ENCODE assay signal across 8 mouse cellular contexts in genomic region chr17:26945824-26946495, GRCm38 (mm10). TPM values are rescaled to one million over a fixed set of nuclear protein-coding genes. Genes with fewer than 3 reads are reported as not detected.
DNase-seq lines count a peak whose midpoint lies in the region; ATAC-seq and TF ChIP-seq lines count a peak whose summit lies in the region.

No protein-coding gene starts in this region.

- no peak for DNase-seq in cerebellum, adult 2 months
- no peak for DNase-seq in cerebellum, adult 18-20 months
- no peak for DNase-seq in lung, postnatal 0 days (ENCODE audit: low spot score)
- no peak for DNase-seq in lung, postnatal 10 days
- no peak for DNase-seq in limb, embryonic 10.5 days (ENCODE audit: low spot score)
- DNase-seq in adrenal gland, postnatal 14 days = no peak
- no peak for DNase-seq in gastrocnemius, postnatal 4 days (ENCODE audit: low spot score in 2 of 2)

- peak overlapping the region; percentile 65 for H3K4me3 ChIP-seq in cerebellum, adult 2 months (replicated peaks; ENCODE audit: insufficient read depth, low read depth, low read length)
- H3K4me3 ChIP-seq in lung, postnatal 0 days (ENCODE audit: low read depth, low read length) = peak overlapping the region; percentile 33
- peak overlapping the region; percentile 66 for H3K4me3 ChIP-seq in limb, embryonic 10.5 days
- H3K4me3 ChIP-seq in neural tube, embryonic 15.5 days (replicated peaks) = peak overlapping the region; percentile 41

- no peak for TF ChIP-seq EP300 in lung, postnatal 0 days (IDR thresholded peaks at IDR 0.05)

- peaks cover 23% of the 10 kb centered on the region for H3K4me1 ChIP-seq in cerebellum, adult 2 months (ENCODE audit: control insufficient read depth, insufficient read depth, low read length)
- peaks cover 6% of the 10 kb centered on the region; the same call in 1 of the 2 replicates for H3K4me1 ChIP-seq in lung, postnatal 0 days (ENCODE audit: insufficient read depth, low read depth, low read length)
- peaks cover 75% of the 10 kb centered on the region for H3K4me1 ChIP-seq in limb, embryonic 10.5 days
- H3K4me1 ChIP-seq in neural tube, embryonic 15.5 days = peaks cover 72% of the 10 kb centered on the region

- no peak for TF ChIP-seq CTCF in cerebellum, adult 2 months (IDR thresholded peaks at IDR 0.05; ENCODE audit: borderline replicate concordance, insufficient read depth, low read depth, low read length)
- TF ChIP-seq CTCF in lung, postnatal 0 days (IDR thresholded peaks at IDR 0.05) = no peak

- peak overlapping the region; percentile 56 for H3K9ac ChIP-seq in lung, postnatal 0 days (replicated peaks; ENCODE audit: low read depth)
- peak overlapping the region; percentile 59 for H3K9ac ChIP-seq in neural tube, embryonic 15.5 days (replicated peaks)

- WGBS in cerebellum, adult 2 months = 23% methylated on average over 13 of the region's 13 CpGs
- 37% methylated on average over 13 of the region's 13 CpGs for WGBS in lung, postnatal 0 days
- WGBS in limb, embryonic 10.5 days = 29% methylated on average over 13 of the region's 13 CpGs
- 29% methylated on average over 13 of the region's 13 CpGs for WGBS in neural tube, embryonic 15.5 days

- H3K9me3 ChIP-seq in lung, postnatal 0 days (ENCODE audit: low read length) = no peaks in the 10 kb centered on the region
- no peaks in the 10 kb centered on the region for H3K9me3 ChIP-seq in limb, embryonic 10.5 days (replicated peaks)
- no peaks in the 10 kb centered on the region for H3K9me3 ChIP-seq in neural tube, embryonic 15.5 days (replicated peaks)

- ATAC-seq in lung, postnatal 0 days = no peak
- no peak for ATAC-seq in neural tube, embryonic 15.5 days (ENCODE audit: low FRiP score)

- H3K27ac ChIP-seq in cerebellum, adult 2 months (ENCODE audit: insufficient read depth, low read length) = peak overlapping the region; percentile 50; the same call in 1 of the 2 replicates
- H3K27ac ChIP-seq in lung, postnatal 0 days (ENCODE audit: low read length) = peak overlapping the region; percentile 32; the same call in 1 of the 2 replicates
- peak overlapping the region; percentile 86 for H3K27ac ChIP-seq in limb, embryonic 10.5 days
- H3K27ac ChIP-seq in neural tube, embryonic 15.5 days (replicated peaks) = peak overlapping the region; percentile 77

- H3K27me3 ChIP-seq in cerebellum, adult 2 months (ENCODE audit: control insufficient read depth, insufficient read depth, low read length) = no peaks in the 10 kb centered on the region
- no peaks in the 10 kb centered on the region for H3K27me3 ChIP-seq in lung, postnatal 0 days (replicated peaks; ENCODE audit: insufficient read depth, low read length)
- peaks cover 6% of the 10 kb centered on the region for H3K27me3 ChIP-seq in limb, embryonic 10.5 days (ENCODE audit: low read depth, poor library complexity, severe bottlenecking)
- no peaks in the 10 kb centered on the region for H3K27me3 ChIP-seq in neural tube, embryonic 15.5 days (replicated peaks)

- no peaks in the 10 kb centered on the region for H3K36me3 ChIP-seq in lung, postnatal 0 days (ENCODE audit: insufficient read depth, low read length)
- 0 out of 2 replicates have a peak, but pooled peaks cover 8% of the 10 kb centered on the region for H3K36me3 ChIP-seq in limb, embryonic 10.5 days
- no peaks in the 10 kb centered on the region for H3K36me3 ChIP-seq in neural tube, embryonic 15.5 days

- TF ChIP-seq POLR2A in cerebellum, adult 2 months (IDR thresholded peaks at IDR 0.05; ENCODE audit: borderline replicate concordance, insufficient read depth, low read length) = no peak

- H3K4me2 ChIP-seq in lung, postnatal 0 days (replicated peaks; ENCODE audit: low read depth, low read length) = peak overlapping the region; percentile 72
- H3K4me2 ChIP-seq in neural tube, embryonic 15.5 days = peak overlapping the region; percentile 72

RNA-seq across cellular contexts. Expression of gene Syngap1, which starts 4.9 kb away (rescaled TPM):
- 55.9 and 62.5 TPM in 2 replicates for polyA plus RNA-seq in cerebellum, adult 2 months (2012; rRNA removed)
- 1.0 and 1.4 TPM in 2 replicates for polyA plus RNA-seq in lung, postnatal 0 days (2015; fragmentation: Nextera tagmentation; extraction: Ambion mirVana)
- 2.8 and 3.1 TPM in 2 replicates for polyA plus RNA-seq in limb, embryonic 10.5 days (2016; fragmentation: Nextera tagmentation; extraction: Ambion mirVana)
- 3.7 and 3.8 TPM in 2 replicates for polyA plus RNA-seq in neural tube, embryonic 15.5 days (2015; fragmentation: Nextera tagmentation; extraction: Ambion mirVana)
- 16.0 and 17.3 TPM in 2 replicates for total RNA-seq in adrenal gland, postnatal 14 days (2021)
- total RNA-seq in gastrocnemius, postnatal 4 days (2021) = 10 to 100 TPM; 20.8 to 23.8 TPM

RNA-seq across cellular contexts. Expression of gene Cuta, which starts 6.6 kb away (rescaled TPM):
- polyA plus RNA-seq in cerebellum, adult 2 months (2012; rRNA removed) = 176 and 187 TPM in 2 replicates
- polyA plus RNA-seq in lung, postnatal 0 days (2015; fragmentation: Nextera tagmentation; extraction: Ambion mirVana) = 179 and 180 TPM in 2 replicates
- 184 and 188 TPM in 2 replicates for polyA plus RNA-seq in limb, embryonic 10.5 days (2016; fragmentation: Nextera tagmentation; extraction: Ambion mirVana)
- 141 and 152 TPM in 2 replicates for polyA plus RNA-seq in neural tube, embryonic 15.5 days (2015; fragmentation: Nextera tagmentation; extraction: Ambion mirVana)
- 118 and 132 TPM in 2 replicates for total RNA-seq in adrenal gland, postnatal 14 days (2021)
- total RNA-seq in gastrocnemius, postnatal 4 days (2021) = 10 to 100 TPM; 90.4 to 92.8 TPM

RNA-seq across cellular contexts. Expression of gene Phf1, which starts 13.1 kb away (rescaled TPM):
- 57.8 and 60.8 TPM in 2 replicates for polyA plus RNA-seq in cerebellum, adult 2 months (2012; rRNA removed)
- polyA plus RNA-seq in lung, postnatal 0 days (2015; fragmentation: Nextera tagmentation; extraction: Ambion mirVana) = 15.2 and 16.2 TPM in 2 replicates
- 3.5 and 5.0 TPM in 2 replicates for polyA plus RNA-seq in limb, embryonic 10.5 days (2016; fragmentation: Nextera tagmentation; extraction: Ambion mirVana)
- polyA plus RNA-seq in neural tube, embryonic 15.5 days (2015; fragmentation: Nextera tagmentation; extraction: Ambion mirVana) = 27.5 and 30.5 TPM in 2 replicates
- 19.9 and 25.3 TPM in 2 replicates for total RNA-seq in adrenal gland, postnatal 14 days (2021)
- 10 to 100 TPM in 1 of 2 experiments, 1 to 10 TPM in 1; 9.6 to 10.9 TPM for total RNA-seq in gastrocnemius, postnatal 4 days (2021)

RNA-seq across cellular contexts. Expression of gene Zbtb9, which starts 27.0 kb away (rescaled TPM):
- polyA plus RNA-seq in cerebellum, adult 2 months (2012; rRNA removed) = 13.9 and 14.7 TPM in 2 replicates
- polyA plus RNA-seq in lung, postnatal 0 days (2015; fragmentation: Nextera tagmentation; extraction: Ambion mirVana) = 9.3 and 9.9 TPM in 2 replicates
- polyA plus RNA-seq in limb, embryonic 10.5 days (2016; fragmentation: Nextera tagmentation; extraction: Ambion mirVana) = 20.6 and 22.0 TPM in 2 replicates
- polyA plus RNA-seq in neural tube, embryonic 15.5 days (2015; fragmentation: Nextera tagmentation; extraction: Ambion mirVana) = 15.9 and 16.0 TPM in 2 replicates
- 5.2 and 5.3 TPM in 2 replicates for total RNA-seq in adrenal gland, postnatal 14 days (2021)
- total RNA-seq in gastrocnemius, postnatal 4 days (2021) = 1 to 10 TPM; 4.1 to 4.8 TPM

RNA-seq across cellular contexts. Expression of gene Kifc5b, which starts 29.1 kb away (rescaled TPM):
- 5.9 and 6.6 TPM in 2 replicates for polyA plus RNA-seq in cerebellum, adult 2 months (2012; rRNA removed)
- polyA plus RNA-seq in lung, postnatal 0 days (2015; fragmentation: Nextera tagmentation; extraction: Ambion mirVana) = 0.35 and 0.44 TPM in 2 replicates
- 12.3 and 12.6 TPM in 2 replicates for polyA plus RNA-seq in limb, embryonic 10.5 days (2016; fragmentation: Nextera tagmentation; extraction: Ambion mirVana)
- 2.3 and 3.5 TPM in 2 replicates for polyA plus RNA-seq in neural tube, embryonic 15.5 days (2015; fragmentation: Nextera tagmentation; extraction: Ambion mirVana)
- total RNA-seq in adrenal gland, postnatal 14 days (2021) = 5.0 and 5.2 TPM in 2 replicates
- 1 to 10 TPM; 6.1 to 8.5 TPM for total RNA-seq in gastrocnemius, postnatal 4 days (2021)

Comparison
In these comparisons a context has a peak if more than half of its experiments do, and no peak if none do; other contexts are left out.
1. H3K27ac ChIP-seq: peak in every context shown above with its lines; median percentile 86 in limb, embryonic 10.5 days; 77 in neural tube, embryonic 15.5 days; 50 in cerebellum, adult 2 months; 32 in lung, postnatal 0 days.
2. RNA of gene Syngap1, which starts 4.9 kb away (polyA plus RNA-seq): 55.9 to 62.5 TPM in cerebellum, adult 2 months; 3.7 to 3.8 TPM in neural tube, embryonic 15.5 days, 2.8 to 3.1 TPM in limb, embryonic 10.5 days and 1.0 to 1.4 TPM in lung, postnatal 0 days; every median in the first group is over 10 times any median in the second.
3. Peak in every context shown above with its lines, with median percentiles within 50 percentile points of each other: H3K4me3 ChIP-seq.